Mouse (Mus musculus) limb, embryonic 12.5 days (tissue): ENCODE data around the gene Gm17268. TPM values are rescaled to one million over a fixed set of nuclear protein-coding genes. Genes with fewer than 3 reads are reported as not detected.

ENCODE experiments used
- polyA plus RNA-seq: library from polyadenylated mRNA; unstranded; fragments of >200 nt; fragmentation: Nextera tagmentation; extraction: Ambion mirVana; gene quantifications from 2 replicates; pipeline ENCODE4 v1.2.1, GENCODE M21; 2016

Gm17268 gene
- polyA plus RNA-seq, 1 experiment from 2014 or later: not detected

Other genes starting within 250 kb of the Gm17268 start
- gene 5530401A14Rik, start 177.9 kb downstream of the Gm17268 start, polyA plus RNA-seq: not detected in 2 replicates
- gene Asic2, start 70.1 kb downstream of the Gm17268 start, polyA plus RNA-seq: 0.51 and 0.60 TPM in 2 replicates
- 1.1 and 1.5 TPM in 2 replicates for gene Ccl2, start 3.0 kb downstream of the Gm17268 start, polyA plus RNA-seq
- gene Ccl7, start 7.2 kb upstream of the Gm17268 start, polyA plus RNA-seq: 0.46 TPM in 1 of 2 replicates, not detected in the other
- 0.19 TPM in 1 of 2 replicates, not detected in the other for gene Ccl11, start 19.3 kb upstream of the Gm17268 start, polyA plus RNA-seq
- gene Ccl12, start 63.3 kb upstream of the Gm17268 start, polyA plus RNA-seq: 0.87 and 1.9 TPM in 2 replicates
- not detected in 2 replicates for gene Ccl8, start 76.6 kb upstream of the Gm17268 start, polyA plus RNA-seq